Mouse (Mus musculus) right cerebral cortex, adult 18-20 months (tissue): ENCODE measurements at regions not wholly inside any gene's neighbourhood (a gene's known extent, or its start where the extent isn't known, plus 50 kb on each side); places are given as distances from the start of the nearest gene placed in this dataset.

Source experiments
- DNase-seq: peaks from one replicate; pipeline ENCODE4 v3.0.0; 2022; ENCODE audit warnings: mixed read lengths

- DNase-seq: no peak
Observed at GRCm38 (mm10) chr16:86768355-86768754, 585.6 kb upstream of the N6amt1 start.

GRCm38 (mm10) chr16:86765974-86766373 lies 588.0 kb upstream of the N6amt1 start:
- no peak for DNase-seq

- DNase-seq: no peak
Observed at GRCm38 (mm10) chr16:86741236-86741635, 612.7 kb upstream of the N6amt1 start.

- DNase-seq: no peak
Observed at GRCm38 (mm10) chr16:86718982-86719771, 634.8 kb upstream of the N6amt1 start.

- DNase-seq: no peak
Observed at GRCm38 (mm10) chr16:86718353-86718752, 635.6 kb upstream of the N6amt1 start.

GRCm38 (mm10) chr16:86701700-86702099 lies 652.3 kb upstream of the N6amt1 start:
- DNase-seq: no peak

GRCm38 (mm10) chr16:86694497-86694896 lies 659.5 kb upstream of the N6amt1 start:
- DNase-seq: no peak

- DNase-seq: no peak
Observed at GRCm38 (mm10) chr16:86659154-86659553, 694.8 kb upstream of the N6amt1 start.

GRCm38 (mm10) chr16:86647316-86647715 lies 706.7 kb upstream of the N6amt1 start:
- DNase-seq: no peak

GRCm38 (mm10) chr16:86646753-86647152 lies 707.2 kb upstream of the N6amt1 start:
- no peak for DNase-seq

- no peak for DNase-seq
Observed at GRCm38 (mm10) chr16:86645436-86645835, 708.5 kb upstream of the N6amt1 start.

- peak; percentile 48 for DNase-seq
Observed at GRCm38 (mm10) chr16:86644912-86645312, 709.1 kb upstream of the N6amt1 start.

GRCm38 (mm10) chr16:86604166-86604565 lies 702.5 kb upstream of the Adamts5 start:
- peak; percentile 1 for DNase-seq

- no peak for DNase-seq
Observed at GRCm38 (mm10) chr16:86594992-86595391, 693.4 kb upstream of the Adamts5 start.

- DNase-seq: no peak
Observed at GRCm38 (mm10) chr16:86586044-86586443, 684.4 kb upstream of the Adamts5 start.

- DNase-seq: no peak
Observed at GRCm38 (mm10) chr16:86578281-86578680, 676.7 kb upstream of the Adamts5 start.

- DNase-seq: no peak
Observed at GRCm38 (mm10) chr16:86547465-86548043, 645.9 kb upstream of the Adamts5 start.

GRCm38 (mm10) chr16:86546905-86547304 lies 645.3 kb upstream of the Adamts5 start:
- DNase-seq: no peak

- no peak for DNase-seq
Observed at GRCm38 (mm10) chr16:86544121-86544520, 642.5 kb upstream of the Adamts5 start.

GRCm38 (mm10) chr16:86536479-86536878 lies 634.9 kb upstream of the Adamts5 start:
- DNase-seq: no peak

- DNase-seq: no peak
Observed at GRCm38 (mm10) chr16:86524135-86524534, 622.5 kb upstream of the Adamts5 start.

- DNase-seq: no peak
Observed at GRCm38 (mm10) chr16:86516935-86517334, 615.3 kb upstream of the Adamts5 start.

- peak; percentile 2 for DNase-seq
Observed at GRCm38 (mm10) chr16:86516144-86516543, 614.5 kb upstream of the Adamts5 start.
